Mouse (Mus musculus) G1E (cell line): Measurements from ENCODE around the gene Sh3pxd2a. TPM values are rescaled to one million over a fixed set of nuclear protein-coding genes. Genes with fewer than 3 reads are reported as not detected.

Experiments used
- ATAC-seq: 2 replicates; pipeline ENCODE4 v1.8.0; 2016; ENCODE audit warnings: mild to moderate bottlenecking; ENCODE audit not compliant: insufficient number of reproducible peaks, poor library complexity, low FRiP score, severe bottlenecking; ENCODE audit errors: extremely low read depth
- DNase-seq: peaks from one replicate; pipeline ENCODE4 v3.0.0; 2012; ENCODE audit warnings: low spot score
- H3K27me3 ChIP-seq: 2 replicates; pipeline ENCODE4 v1.6.1; 2012; ENCODE audit warnings: mild to moderate bottlenecking, low read length, inconsistent platforms; ENCODE audit not compliant: insufficient read depth
- H3K36me3 ChIP-seq: replicated peaks from 2 replicates; pipeline ENCODE3; 2012; ENCODE audit warnings: mild to moderate bottlenecking, inconsistent platforms
- H3K4me1 ChIP-seq: 2 replicates; pipeline ENCODE4 v1.6.1; 2012; ENCODE audit warnings: low read depth, low read length, inconsistent platforms, mixed read lengths; ENCODE audit not compliant: insufficient read depth
- H3K4me3 ChIP-seq: 2 replicates; pipeline ENCODE4 v1.5.1; 2012; ENCODE audit warnings: low read depth, mild to moderate bottlenecking, inconsistent platforms, low read length, moderate library complexity, mixed read lengths
- H3K9me3 ChIP-seq: replicated peaks from 2 replicates; pipeline ENCODE4 v1.6.1; 2012; ENCODE audit warnings: inconsistent platforms
- CTCF ChIP-seq: IDR thresholded peaks from 2 replicates; pipeline ENCODE4 v1.5.1; 2012; ENCODE audit warnings: low read depth, low read length, inconsistent platforms, mixed read lengths
- GATA1 ChIP-seq: IDR thresholded peaks from 2 replicates; pipeline ENCODE4 v1.6.1; 2012; ENCODE audit warnings: borderline replicate concordance, low read length, inconsistent platforms, mixed read lengths
- GATA2 ChIP-seq: IDR thresholded peaks from 2 replicates; pipeline ENCODE4 v1.6.1; 2012; ENCODE audit warnings: low read depth, low read length, inconsistent platforms, borderline replicate concordance
- POLR2AphosphoS5 ChIP-seq: IDR thresholded peaks from 2 replicates; pipeline ENCODE4 v1.6.1; 2012; ENCODE audit warnings: low read depth, low read length, inconsistent platforms; ENCODE audit not compliant: insufficient replicate concordance
- TAL1 ChIP-seq: conservative IDR thresholded peaks from 2 replicates; pipeline ENCODE4 v1.6.1; 2012; ENCODE audit warnings: low read depth, low read length, inconsistent platforms, mixed read lengths
- polyA plus RNA-seq: library from polyadenylated mRNA; stranded (reverse); fragments of >175 nt; gene quantifications from 2 replicates; pipeline ENCODE4 v1.2.3, GENCODE M21; 2012
- total RNA-seq, 2 experiments: library from RNA; stranded (forward) in 1 of 2; stranded (reverse) in 1 of 2; fragments of 200-1000 nt in 1 of 2; fragments of >200 nt in 1 of 2; fragmentation: Nextera tagmentation in 1 of 2; gene quantifications; 2 replicates each; pipeline ENCODE4 v1.2.3; 2014 to 2017

Gene Sh3pxd2a
- total and polyA plus RNA-seq, 3 experiments = 0.16 TPM; not detected in 2

GRCm38 (mm10) chr19:47492422-47492821 lies 28.2 kb upstream of the Sh3pxd2a start:
- no peaks in the 10 kb centered on the region for H3K4me1 ChIP-seq
- TF ChIP-seq TAL1 = no peak
- TF ChIP-seq CTCF = no peak
- no peak for TF ChIP-seq GATA2
- TF ChIP-seq GATA1 = no peak
- no peak for TF ChIP-seq POLR2AphosphoS5
- no peak for DNase-seq
- no peak overlapping the region for H3K4me3 ChIP-seq
- peaks cover 13% of the 10 kb centered on the region; the same call in 1 of the 2 replicates for H3K27me3 ChIP-seq
- peaks cover 2% of the 10 kb centered on the region for H3K9me3 ChIP-seq
- no peaks in the 10 kb centered on the region for H3K36me3 ChIP-seq
- no peak for ATAC-seq

GRCm38 (mm10) chr19:47491853-47492252 lies 27.7 kb upstream of the Sh3pxd2a start:
- ATAC-seq (no peak), DNase-seq (no peak)
- Histone ChIP-seq H3K36me3 (no peaks in the 10 kb centered on the region), H3K9me3 (peaks cover 2% of the 10 kb centered on the region), H3K27me3 (0 out of 2 replicates have a peak, but pooled peaks cover 10% of the 10 kb centered on the region), H3K4me3 (no peak overlapping the region), H3K4me1 (no peaks in the 10 kb centered on the region)
- TF ChIP-seq GATA1 (no peak), POLR2AphosphoS5 (no peak), CTCF (no peak), GATA2 (no peak), TAL1 (no peak)

- Histone ChIP-seq H3K36me3 (no peaks in the 10 kb centered on the region), H3K4me1 (no peaks in the 10 kb centered on the region), H3K27me3 (peaks cover 5% of the 10 kb centered on the region; the same call in 1 of the 2 replicates), H3K9me3 (peaks cover 2% of the 10 kb centered on the region), H3K4me3 (no peak overlapping the region)
- DNase-seq (no peak), ATAC-seq (no peak)
- no peak for TF ChIP-seq GATA2
- TF ChIP-seq GATA1 = no peak
- TF ChIP-seq TAL1 = no peak
- TF ChIP-seq CTCF = no peak
- TF ChIP-seq POLR2AphosphoS5 = no peak
Observed at GRCm38 (mm10) chr19:47489233-47489632, 25.0 kb upstream of the Sh3pxd2a start.

GRCm38 (mm10) chr19:47488250-47488649 lies 24.0 kb upstream of the Sh3pxd2a start:
- DNase-seq = no peak
- ATAC-seq = no peak

GRCm38 (mm10) chr19:47487572-47487971 lies 23.4 kb upstream of the Sh3pxd2a start:
- Histone ChIP-seq H3K36me3 (no peaks in the 10 kb centered on the region), H3K9me3 (peaks cover 2% of the 10 kb centered on the region), H3K4me3 (no peak overlapping the region), H3K27me3 (no peaks in the 10 kb centered on the region; the same call in 1 of the 2 replicates), H3K4me1 (no peaks in the 10 kb centered on the region)
- ATAC-seq (no peak), DNase-seq (no peak)
- TF ChIP-seq GATA1 = no peak
- no peak for TF ChIP-seq CTCF
- TF ChIP-seq TAL1 = no peak
- TF ChIP-seq POLR2AphosphoS5 = no peak
- no peak for TF ChIP-seq GATA2

More at GRCm38 (mm10) chr19:47488250-47488649, 24.0 kb upstream of the Sh3pxd2a start:
- Histone ChIP-seq H3K4me3 (no peak overlapping the region), H3K27me3 (peaks cover 5% of the 10 kb centered on the region; the same call in 1 of the 2 replicates), H3K4me1 (no peaks in the 10 kb centered on the region), H3K9me3 (peaks cover 2% of the 10 kb centered on the region), H3K36me3 (no peaks in the 10 kb centered on the region)
- no peak for TF ChIP-seq POLR2AphosphoS5
- TF ChIP-seq CTCF = no peak
- TF ChIP-seq TAL1 = no peak
- TF ChIP-seq GATA1 = no peak
- no peak for TF ChIP-seq GATA2

- H3K4me3 ChIP-seq = no peak overlapping the region
- TF ChIP-seq GATA2 = no peak
- no peak for TF ChIP-seq TAL1
- no peak for TF ChIP-seq POLR2AphosphoS5
- no peak for TF ChIP-seq GATA1
- H3K9me3 ChIP-seq = peaks cover 2% of the 10 kb centered on the region
- no peaks in the 10 kb centered on the region for H3K36me3 ChIP-seq
- ATAC-seq = no peak
- no peaks in the 10 kb centered on the region; the same call in 1 of the 2 replicates for H3K27me3 ChIP-seq
- H3K4me1 ChIP-seq = no peaks in the 10 kb centered on the region
- no peak for DNase-seq
Observed at GRCm38 (mm10) chr19:47485997-47486566, 21.9 kb upstream of the Sh3pxd2a start.
